Mouse (Mus musculus) retina, postnatal 7 days (tissue): ENCODE measurements around the gene Tmem127.
A peak's percentile ranks its signal among the peaks of the same experiment; 100 is the strongest.
"Not testable (repeated sequence)": the region's sequence is repeated elsewhere in the genome, so short reads cannot be mapped to it uniquely, and the experiment has no call there.

Experiments
- DNase-seq: peaks from one replicate; pipeline ENCODE4 v3.0.0-alpha.2; 2012; ENCODE audit warnings: low read depth, low spot score

The Tmem127 gene

DNA sequence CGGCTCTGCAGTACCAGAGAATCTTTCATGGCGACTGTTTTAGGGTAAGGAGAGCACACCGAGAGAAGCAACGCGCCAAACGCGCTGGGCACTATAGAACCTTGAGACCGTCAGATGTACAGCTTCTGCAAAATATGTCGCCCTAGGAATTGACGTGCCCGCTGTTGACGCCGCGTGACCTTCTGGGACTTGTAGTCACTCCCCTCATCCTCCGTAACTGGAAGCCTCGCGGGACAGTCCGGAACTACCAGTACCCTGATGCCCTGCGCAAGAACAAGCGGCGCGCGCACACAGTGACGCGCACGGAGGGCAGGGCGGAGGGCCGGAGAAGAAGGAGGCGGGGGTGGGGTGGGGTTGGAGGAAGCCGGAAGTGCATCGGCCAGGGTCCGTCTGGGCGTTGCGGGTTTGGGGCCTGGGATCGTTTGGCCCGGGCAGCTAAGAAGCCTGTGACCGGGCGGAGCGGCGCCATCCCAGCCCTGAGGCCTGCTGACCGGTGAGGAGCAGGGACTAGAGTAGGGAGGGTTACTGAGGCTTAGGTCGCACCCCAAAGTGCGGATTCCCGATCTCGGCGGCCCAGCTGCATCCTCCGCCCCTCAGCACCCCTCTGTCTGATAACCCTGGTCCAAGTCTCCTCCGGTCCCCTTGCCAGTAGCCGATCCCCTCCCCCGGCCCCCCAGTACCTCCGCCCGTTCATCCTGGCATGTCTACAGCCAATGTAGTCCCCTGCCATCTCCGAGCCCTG lies at the start of gene Tmem127, which contains the start of gene Ciao1:
TSS of gene Tmem127 (plus strand) at position 317 of the 742 bp plus-strand sequence.
TSS of gene Ciao1 (minus strand) at position 225 of the 742 bp plus-strand sequence.
- DNase-seq: peak; percentile 99

DNA sequence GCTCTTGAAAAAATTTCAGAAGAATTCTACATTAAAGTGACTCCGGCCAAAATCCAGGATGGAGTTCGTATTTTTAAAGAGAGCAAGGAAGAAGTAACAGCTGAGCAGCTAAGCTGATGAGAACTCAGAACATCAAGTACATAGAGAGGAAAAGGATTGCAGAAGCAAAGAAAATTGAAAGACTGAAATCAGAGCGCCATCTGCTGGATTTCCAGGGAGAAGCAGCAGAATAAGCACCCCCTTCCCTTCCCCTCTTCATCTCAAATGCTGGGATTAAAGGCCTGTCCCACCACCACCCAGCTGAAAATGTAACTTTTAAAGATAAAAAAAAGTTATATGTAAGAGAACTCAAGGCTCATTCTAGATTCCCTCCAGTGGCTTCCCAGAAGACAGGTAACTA lies 42.8 kb upstream of the Tmem127 start:
- peak; percentile 51 for DNase-seq

DNA sequence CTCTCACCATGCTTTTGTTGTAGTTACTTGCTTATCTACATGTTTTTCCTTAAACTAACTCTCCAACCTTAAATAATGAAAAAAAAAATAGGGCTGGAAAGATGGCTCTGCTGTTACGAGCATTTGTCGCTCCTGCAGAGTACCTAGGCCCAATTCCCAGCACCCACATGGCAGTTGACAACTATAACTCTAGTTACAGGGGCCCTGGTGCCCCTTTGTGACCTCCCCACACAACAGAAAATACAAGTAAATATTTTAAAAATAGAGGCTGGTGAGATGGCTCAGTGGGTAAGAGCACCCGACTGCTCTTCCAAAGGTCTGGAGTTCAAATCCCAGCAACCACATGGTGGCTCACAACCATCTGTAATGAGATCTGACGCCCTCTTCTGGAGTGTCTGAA lies 41.8 kb upstream of the Tmem127 start:
- DNase-seq: not testable (repeated sequence)

DNA sequence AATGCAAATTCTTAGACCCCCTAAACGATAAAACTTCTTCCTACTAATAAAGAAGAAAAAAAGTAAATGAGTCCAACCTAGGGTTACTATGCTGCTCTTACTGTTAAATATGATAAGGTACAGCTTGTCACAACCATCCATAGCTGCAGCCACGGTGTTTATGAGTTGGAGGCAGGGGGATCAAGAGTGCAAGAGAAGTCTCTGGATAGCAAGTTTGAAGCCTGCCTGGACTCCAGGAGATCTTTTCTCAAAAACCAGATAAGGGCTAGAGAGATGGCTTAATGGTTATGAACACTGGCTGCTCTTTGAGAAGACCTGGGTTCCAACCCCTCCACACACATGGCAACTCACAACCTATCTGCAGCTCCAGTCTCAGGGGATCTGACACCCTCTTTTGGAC lies 40.8 kb upstream of the Tmem127 start:
- no peak for DNase-seq

DNA sequence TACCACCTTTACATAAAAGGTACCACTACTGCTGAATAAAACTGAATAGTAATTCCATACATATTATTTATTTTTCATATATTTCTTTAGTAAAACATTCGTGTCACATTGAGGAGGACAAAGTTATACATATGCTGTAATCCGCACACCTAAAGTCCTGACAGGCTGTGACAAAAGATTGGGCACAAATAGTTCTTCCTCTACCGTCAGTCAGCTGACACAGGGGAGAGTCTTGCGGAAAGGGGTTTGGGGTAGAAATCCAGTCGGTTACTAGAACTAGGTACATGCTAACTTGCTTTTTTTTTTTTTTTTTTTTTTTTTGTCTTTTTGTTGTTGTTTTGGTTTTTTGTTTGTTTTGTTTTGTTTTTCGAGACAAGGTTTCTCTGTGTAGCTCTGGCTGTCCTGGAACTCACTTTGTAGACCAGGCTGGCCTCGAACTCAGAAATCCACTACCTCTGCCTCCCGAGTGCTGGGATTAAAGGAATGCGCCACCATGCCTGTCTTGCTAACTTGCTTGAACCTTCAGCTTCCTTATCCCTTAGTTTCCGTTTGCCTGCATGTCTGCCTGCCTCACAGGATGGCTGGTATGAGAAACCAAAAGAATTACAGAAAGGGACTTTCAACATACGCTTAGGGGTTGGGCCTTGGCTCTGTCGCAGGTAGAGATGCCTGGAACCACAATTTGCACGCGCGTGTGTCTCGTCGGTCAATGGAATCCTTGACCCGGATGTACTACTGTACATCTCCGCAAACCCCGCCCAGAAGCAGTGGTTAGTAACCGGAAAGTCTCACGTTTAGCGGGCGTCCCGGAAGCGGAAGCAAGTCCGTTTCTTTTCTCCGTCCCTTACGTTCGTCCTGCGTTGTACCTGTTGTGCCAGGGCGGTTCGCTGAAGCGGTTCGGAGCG lies 39.9 kb upstream of the Tmem127 start, which contains the start of the genes 1810024B03Rik and Snrnp200:
TSS of gene 1810024B03Rik (minus strand) at position 734 of the 905 bp plus-strand sequence.
TSS of gene Snrnp200 (plus strand) at position 840 of the 905 bp plus-strand sequence.
- DNase-seq: peak; percentile 92

DNA sequence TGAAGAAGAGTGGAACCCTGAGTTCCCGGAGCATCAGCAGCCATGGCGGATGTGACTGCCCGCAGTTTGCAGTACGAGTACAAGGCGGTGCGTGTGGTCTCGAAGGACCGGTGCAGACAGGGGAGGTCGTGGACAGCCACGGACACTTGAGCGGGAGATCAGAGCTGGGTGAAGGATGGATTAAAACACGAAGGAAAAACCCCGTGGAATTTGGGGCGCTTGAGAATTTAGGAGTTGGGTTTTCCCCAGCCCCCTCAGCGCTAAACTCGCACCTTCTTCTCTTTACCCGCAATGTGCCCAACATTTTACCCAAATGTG lies 39.3 kb upstream of the Tmem127 start:
- DNase-seq: no peak

DNA sequence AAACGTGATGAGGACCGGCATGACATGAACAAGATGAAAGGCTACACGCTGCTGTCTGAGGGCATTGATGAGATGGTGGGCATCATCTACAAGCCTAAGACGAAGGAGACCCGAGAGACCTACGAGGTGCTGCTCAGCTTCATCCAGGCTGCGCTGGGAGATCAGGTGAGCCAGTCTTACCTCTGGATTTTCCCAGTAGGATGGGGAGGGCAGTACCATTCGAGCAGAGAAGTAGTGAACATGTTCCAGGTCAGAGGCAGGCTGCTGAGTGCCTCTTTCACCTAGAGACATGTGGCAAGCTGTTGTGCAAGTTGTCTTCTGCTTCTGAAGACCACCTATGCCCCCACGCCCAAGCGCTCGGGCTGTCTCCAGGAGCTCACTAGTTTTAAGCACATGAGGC lies 37.0 kb upstream of the Tmem127 start:
- no peak for DNase-seq

DNA sequence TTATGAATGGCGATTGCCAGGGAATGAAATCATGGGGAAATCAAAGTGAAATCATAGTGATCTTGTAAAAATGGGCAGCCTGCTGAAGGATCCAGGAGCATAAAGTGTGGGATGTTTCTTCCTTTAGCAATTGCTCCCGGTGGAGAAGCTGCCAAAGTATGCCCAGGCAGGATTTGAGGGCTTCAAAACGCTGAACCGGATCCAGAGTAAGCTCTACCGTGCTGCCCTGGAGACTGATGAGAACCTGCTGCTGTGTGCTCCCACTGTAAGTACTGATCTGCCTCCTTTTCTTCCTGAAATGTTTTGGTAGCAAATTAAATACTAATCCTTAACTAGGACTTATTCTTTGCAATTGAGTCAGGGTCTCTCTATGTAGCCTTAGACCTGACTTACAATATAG lies 30.0 kb upstream of the Tmem127 start:
- no peak for DNase-seq

DNA sequence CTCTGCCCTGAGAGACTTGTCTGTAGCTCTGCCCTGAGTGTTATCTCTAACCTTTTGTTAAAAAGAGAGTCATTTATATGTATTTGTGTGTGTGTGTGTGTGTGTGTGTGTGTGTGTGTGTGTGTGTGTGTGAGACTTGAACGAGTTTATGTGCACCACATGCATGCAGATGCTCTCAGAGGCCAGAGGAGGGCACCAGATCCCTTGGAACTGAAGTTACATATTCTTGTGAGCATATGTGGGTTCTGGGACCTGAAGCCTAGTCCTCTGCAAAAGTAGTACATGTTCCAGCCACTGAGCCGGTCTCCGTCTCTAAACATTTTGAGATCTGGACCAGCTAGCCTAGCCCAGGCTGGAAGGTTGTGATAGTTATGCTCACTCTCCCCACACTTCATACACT lies 22.4 kb upstream of the Tmem127 start:
- DNase-seq: no peak

DNA sequence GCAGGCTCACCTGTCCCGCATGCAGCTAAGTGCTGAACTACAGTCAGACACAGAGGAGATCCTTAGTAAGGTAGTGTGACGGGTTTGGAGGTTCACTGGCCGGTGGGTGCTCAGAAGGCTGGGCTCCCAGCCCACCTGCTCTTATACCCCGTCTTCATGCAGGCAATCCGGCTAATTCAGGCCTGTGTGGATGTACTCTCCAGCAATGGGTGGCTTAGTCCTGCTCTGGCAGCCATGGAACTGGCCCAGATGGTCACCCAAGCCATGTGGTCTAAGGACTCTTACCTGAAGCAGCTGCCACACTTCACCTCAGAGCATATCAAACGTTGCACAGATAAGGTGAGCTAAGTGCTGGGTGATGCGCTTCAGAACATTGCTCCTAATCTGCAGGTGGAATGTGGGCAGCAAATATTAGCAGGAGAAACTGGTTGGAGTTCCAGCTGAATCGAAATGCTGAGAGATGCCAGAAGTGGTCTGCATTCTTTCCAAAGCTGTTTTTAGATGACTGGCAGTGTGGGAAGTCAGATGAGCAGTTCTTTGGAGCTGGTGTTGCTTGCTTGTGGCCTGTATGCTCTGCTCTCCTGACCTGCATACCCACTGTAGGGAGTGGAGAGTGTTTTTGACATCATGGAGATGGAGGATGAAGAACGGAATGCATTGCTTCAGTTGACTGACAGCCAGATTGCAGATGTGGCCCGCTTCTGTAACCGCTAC lies 9.7 kb upstream of the Tmem127 start:
- no peak for DNase-seq

DNA sequence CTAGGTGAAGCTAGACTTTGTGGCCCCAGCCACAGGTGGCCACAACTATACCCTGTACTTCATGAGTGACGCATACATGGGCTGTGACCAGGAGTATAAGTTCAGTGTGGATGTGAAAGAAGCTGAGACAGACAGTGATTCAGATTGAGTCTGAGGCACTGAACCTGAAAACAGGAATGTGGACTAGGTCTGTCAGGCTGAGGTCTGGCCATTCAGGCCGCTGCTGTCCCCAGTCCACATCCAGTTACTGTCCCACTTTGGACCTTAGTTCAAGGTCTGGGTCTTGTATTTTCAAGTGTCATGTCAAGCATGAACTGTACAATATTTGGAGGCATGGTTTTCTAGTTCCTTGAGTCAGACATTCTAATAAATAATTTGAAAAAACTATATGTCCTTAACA lies 7.6 kb upstream of the Tmem127 start:
- DNase-seq: no peak

DNA sequence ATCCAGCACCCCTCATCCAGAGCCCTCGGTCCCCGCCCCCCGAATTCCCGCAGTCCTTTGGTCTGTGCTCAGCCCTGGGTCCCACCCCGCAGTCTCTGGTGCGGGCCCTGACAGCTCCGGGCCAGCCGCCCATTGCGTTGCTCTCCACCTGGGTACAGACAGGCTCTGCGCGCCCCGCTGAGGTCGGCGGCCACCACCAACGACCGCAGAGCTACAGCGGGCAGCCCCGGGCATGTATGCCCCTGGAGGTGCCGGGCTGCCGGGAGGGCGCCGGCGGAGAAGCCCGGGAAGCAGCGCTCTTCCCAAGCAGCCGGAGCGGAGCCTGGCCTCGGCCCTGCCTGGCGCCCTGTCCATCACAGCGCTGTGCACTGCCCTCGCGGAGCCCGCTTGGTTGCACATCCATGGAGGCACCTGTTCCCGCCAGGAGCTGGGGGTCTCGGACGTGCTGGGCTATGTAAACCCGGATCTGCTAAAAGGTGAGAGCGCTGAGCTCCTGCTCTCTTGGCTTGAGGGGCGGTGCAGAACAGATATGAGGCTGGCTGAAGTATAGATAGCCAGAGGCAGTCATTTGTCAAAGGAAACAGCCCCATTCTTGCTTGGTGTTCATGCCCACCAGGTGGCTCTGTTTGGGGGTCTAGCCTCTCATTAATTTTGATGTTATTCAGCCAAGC lies 761 bp downstream of the Tmem127 start:
- peak; percentile 16 for DNase-seq

DNA sequence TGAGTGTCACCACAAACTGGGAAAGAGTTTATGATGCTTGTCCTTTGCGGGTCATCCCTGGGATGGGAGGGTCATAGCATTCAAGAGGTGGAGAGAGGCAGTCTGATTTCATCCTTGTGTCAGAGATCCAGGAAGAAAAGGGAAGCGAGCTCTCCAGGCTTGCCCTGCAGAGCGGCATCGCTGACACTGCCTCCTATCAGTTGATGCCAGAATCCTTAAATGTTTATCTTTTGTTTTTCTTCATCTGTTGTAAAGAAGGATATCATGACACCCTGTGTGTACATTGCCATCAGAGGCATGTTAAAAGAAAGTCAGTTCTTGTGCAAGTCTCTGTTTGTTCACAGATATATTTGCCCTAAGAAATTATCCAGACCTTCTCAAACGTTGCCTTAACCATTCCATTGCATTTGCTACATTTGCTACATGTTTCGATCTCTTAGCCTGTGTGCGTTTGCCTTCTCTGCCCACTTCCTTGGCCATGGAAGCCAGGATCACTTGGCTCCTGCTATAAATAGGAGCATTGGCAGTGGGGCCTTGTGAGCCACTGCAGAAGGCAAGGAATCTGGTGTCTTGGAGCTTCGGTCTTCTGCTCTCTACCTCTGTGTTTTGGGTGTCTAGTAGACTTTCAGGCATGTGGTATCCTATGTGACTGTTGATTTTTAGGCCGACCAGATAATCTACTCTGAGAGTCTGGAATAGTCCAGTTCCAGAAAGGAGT lies 2.7 kb downstream of the Tmem127 start:
- DNase-seq: no peak

DNA sequence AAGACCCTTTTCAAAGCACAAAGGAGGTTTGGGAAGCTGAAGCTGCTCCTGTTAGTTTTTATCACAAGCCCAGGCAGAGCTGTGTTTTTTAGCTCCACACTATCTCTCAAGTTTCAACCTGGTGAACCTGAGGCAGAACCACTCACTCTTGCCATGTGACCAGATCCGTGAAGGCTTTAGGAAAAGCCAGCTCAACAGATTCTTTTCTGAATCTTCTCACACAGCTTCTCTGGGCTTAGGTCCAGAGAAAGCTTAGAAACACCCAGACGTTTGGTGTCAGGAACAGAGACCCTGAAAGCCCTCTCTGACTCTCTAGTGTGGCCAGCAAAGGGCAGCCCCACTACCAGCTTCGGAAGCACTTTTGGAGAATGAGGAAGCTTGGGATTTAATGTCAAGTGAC lies 3.7 kb downstream of the Tmem127 start:
- DNase-seq: no peak

DNA sequence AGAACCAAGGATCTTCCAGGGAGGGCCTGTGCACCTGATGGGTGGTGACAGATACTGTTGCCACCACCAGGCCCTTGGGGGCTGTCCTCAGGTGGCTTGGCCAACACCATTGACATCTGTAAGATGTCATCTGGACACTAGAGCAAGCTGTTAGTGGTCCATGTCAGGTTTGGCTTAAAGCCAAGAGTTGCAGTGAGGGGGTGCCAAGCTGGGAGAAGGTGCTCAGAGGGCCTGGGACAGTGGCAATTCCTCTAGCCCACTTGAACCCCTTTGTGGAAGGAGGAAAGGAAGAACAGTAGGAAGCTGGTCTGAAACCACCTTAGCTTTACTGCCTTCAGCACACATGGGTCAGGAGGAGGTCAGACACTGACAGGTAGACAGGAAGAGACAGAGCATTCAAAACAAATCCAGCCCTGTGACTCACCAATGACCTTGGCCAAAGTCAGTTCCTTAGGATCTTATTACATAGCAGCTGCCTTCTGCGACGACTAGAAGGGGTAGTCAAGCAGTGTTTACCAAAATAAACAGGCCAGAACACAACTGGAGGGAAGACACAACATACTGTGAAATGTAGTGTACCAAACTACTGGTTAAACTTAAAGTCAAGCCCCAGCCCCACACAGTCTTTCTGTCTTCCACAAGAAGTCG lies 4.3 kb downstream of the Tmem127 start:
- no peak for DNase-seq

DNA sequence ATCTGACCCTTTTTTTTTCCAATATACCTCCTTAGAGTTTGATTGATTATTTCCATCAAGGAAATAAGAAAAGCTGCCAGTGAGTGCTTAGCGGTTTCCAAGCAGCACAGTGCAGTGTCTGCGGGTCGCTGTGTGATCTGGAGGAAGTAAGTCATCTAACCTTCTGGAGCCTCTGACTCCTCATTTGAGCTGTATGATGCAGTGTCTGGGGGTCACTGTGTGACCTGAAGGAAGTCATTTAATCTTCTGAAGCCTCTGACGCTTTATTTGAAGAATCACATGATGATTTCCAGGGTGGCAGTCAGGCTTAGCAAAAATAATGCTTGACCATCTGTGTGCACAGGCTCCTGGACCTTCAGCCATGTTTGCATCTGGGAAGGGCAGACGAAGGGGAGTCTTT lies 5.1 kb downstream of the Tmem127 start:
- no peak for DNase-seq

DNA sequence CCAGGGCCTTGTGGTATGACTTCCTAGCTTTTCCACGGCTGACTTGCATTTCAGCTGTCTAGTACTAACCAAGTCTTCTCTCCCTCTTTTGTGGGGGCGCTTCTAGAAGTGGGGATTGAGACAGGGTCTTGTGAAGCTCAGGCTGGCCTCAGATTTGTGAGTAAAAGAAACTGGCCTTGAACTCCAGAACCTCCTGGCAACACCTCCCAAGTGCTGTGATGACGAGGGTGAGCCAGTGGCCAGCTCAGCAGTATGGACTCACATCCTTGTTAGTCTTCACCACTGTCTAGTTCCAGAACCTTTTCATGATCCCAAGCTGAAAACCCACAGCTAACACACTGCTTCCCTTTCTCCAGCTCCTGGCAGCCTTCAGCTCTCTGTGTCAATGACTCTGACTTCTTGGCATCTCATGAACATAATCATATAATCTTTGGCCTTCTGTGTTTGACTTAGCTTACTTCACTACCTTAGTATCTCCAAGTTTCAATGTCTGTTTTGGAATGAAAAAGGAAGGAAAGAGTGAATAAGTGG lies 7.0 kb downstream of the Tmem127 start:
- no peak for DNase-seq

DNA sequence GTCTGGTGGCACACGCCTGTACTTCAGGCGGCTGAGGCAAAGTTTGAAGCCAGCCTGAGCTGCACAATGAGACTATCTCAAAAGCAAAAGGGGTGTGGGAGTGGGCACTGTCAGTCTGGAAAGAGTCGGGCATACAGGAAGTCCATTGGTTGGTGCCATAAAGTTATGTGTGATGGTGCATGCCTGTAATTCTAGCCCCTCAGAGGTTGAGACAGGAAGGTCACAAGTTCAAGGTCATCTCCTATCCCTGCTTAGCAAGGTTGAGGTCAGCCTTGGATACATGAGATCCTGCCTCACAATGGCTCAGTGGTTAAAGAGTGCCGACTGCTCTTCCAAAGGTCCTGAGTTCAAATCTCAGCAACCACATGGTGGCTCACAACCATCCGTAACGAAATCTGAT lies 7.6 kb downstream of the Tmem127 start:
- no peak for DNase-seq

DNA sequence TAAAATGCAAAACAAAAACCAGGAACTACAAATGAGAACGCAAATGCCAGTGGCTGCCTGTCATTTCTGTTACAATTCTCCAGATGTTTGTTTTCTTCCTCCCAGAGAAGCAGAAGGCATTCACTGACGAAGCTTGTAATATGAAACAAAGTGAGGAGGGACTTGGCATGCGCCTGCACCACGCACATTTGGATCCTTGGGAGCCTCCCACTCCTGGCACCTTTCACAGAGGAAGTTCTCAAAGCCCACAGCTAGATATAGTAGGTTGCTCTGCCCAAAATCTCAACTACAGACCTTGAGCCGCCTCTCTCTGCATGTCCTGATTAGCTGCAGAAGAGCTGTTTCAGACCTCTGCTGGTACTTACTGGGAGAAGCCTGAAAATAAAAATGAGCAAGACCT lies 11.6 kb downstream of the Tmem127 start:
- no peak for DNase-seq

DNA sequence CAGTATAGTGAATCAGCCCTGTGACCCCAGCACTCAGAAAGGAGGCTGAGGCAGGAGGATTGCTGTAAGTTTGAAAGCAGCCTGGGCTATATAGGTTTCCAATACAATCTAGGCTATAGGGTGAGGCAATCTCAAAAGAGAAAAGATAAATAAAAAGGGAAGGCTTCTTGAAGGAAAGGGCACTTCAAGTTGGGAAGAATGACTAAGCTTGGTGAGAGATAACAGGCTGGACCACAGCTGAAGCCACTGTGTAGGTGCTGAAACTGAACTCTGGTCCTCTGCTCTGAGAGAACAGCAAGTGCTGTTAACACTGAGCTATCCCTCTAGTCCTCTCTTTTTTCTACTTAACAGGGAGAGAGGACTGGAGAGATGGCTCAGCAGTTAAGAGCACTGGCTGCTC lies 14.8 kb downstream of the Tmem127 start:
- DNase-seq: no peak
